Mouse (Mus musculus): ENCODE results near the gene Vmn1r55. TPM values are rescaled to one million over a fixed set of nuclear protein-coding genes. Genes with fewer than 3 reads are reported as not detected.
"Not testable (repeated sequence)": the region's sequence is repeated elsewhere in the genome, so short reads cannot be mapped to it uniquely, and the experiment has no call there.

Gene Vmn1r55
- polyA plus RNA-seq, 1 experiment: 0.04 TPM

- H3K4me1 ChIP-seq (ENCODE audit: control insufficient read depth, insufficient read depth, low read length): peaks cover 2% of the 10 kb centered on the region; the same call in 1 of the 2 replicates
- H3K27ac ChIP-seq (ENCODE audit: insufficient read depth, low read length): no peak overlapping the region
- H3K4me3 ChIP-seq (ENCODE audit: insufficient read depth, low read length): no peak overlapping the region
- TF ChIP-seq POLR2A (IDR thresholded peaks at IDR 0.05; ENCODE audit: low read depth, low read length) (no peak), CTCF (IDR thresholded peaks at IDR 0.05; ENCODE audit: borderline replicate concordance, insufficient read depth, low read length) (no peak)
These were observed 66.0 kb downstream of the Vmn1r55 start for GRCm38 (mm10) chr7:5083325-5084105.

- Histone ChIP-seq H3K4me1 (ENCODE audit: control insufficient read depth, insufficient read depth, low read length) (peaks cover 2% of the 10 kb centered on the region; the same call in 1 of the 2 replicates), H3K27ac (ENCODE audit: insufficient read depth, low read length) (no peak overlapping the region), H3K4me3 (ENCODE audit: insufficient read depth, low read length) (peak overlapping the region; percentile 47; the same call in 1 of the 2 replicates)
- TF ChIP-seq CTCF (IDR thresholded peaks at IDR 0.05; ENCODE audit: borderline replicate concordance, insufficient read depth, low read length) (no peak), POLR2A (IDR thresholded peaks at IDR 0.05; ENCODE audit: low read depth, low read length) (no peak)
These were observed 67.5 kb downstream of the Vmn1r55 start for GRCm38 (mm10) chr7:5081939-5082338.

- H3K4me3 ChIP-seq (ENCODE audit: insufficient read depth, low read length): peak overlapping the region; percentile 47
- TF ChIP-seq CTCF (IDR thresholded peaks at IDR 0.05; ENCODE audit: borderline replicate concordance, insufficient read depth, low read length) (no peak), POLR2A (IDR thresholded peaks at IDR 0.05; ENCODE audit: low read depth, low read length) (no peak)
- no peak overlapping the region for H3K27ac ChIP-seq (ENCODE audit: insufficient read depth, low read length)
- H3K4me1 ChIP-seq (ENCODE audit: control insufficient read depth, insufficient read depth, low read length): peaks cover 2% of the 10 kb centered on the region; the same call in 1 of the 2 replicates
These were observed 68.2 kb downstream of the Vmn1r55 start for GRCm38 (mm10) chr7:5081241-5081640.

- H3K4me3 ChIP-seq (ENCODE audit: insufficient read depth, low read length): peak overlapping the region; percentile 88
- TF ChIP-seq POLR2A (IDR thresholded peaks at IDR 0.05; ENCODE audit: low read depth, low read length): no peak
- TF ChIP-seq CTCF (IDR thresholded peaks at IDR 0.05; ENCODE audit: borderline replicate concordance, insufficient read depth, low read length): no peak
- peak overlapping the region; percentile 67 for H3K27ac ChIP-seq (ENCODE audit: insufficient read depth, low read length)
- H3K4me1 ChIP-seq (ENCODE audit: control insufficient read depth, insufficient read depth, low read length): peaks cover 2% of the 10 kb centered on the region; the same call in 1 of the 2 replicates
These were observed 68.7 kb downstream of the Vmn1r55 start for GRCm38 (mm10) chr7:5080815-5081214.

GRCm38 (mm10) chr7:5080010-5080751, 69.3 kb downstream of the Vmn1r55 start, which contains the start of gene Epn1:
Gene Epn1, plus strand, starts transcription at chr7:5080235.
- TF ChIP-seq POLR2A (IDR thresholded peaks at IDR 0.05; ENCODE audit: low read depth, low read length) (peak; percentile 56), CTCF (IDR thresholded peaks at IDR 0.05; ENCODE audit: borderline replicate concordance, insufficient read depth, low read length) (no peak)
- H3K4me3 ChIP-seq (ENCODE audit: insufficient read depth, low read length): peak within 1 kb of the TSS; percentile 88

GRCm38 (mm10) chr7:5079365-5080009, 70.0 kb downstream of the Vmn1r55 start:
- H3K4me1 ChIP-seq (ENCODE audit: control insufficient read depth, insufficient read depth, low read length): not testable (repeated sequence)
- Histone ChIP-seq H3K27ac (ENCODE audit: insufficient read depth, low read length) (peak overlapping the region; percentile 48), H3K4me3 (ENCODE audit: insufficient read depth, low read length) (peak overlapping the region; percentile 5; the same call in 1 of the 2 replicates)

More at GRCm38 (mm10) chr7:5080010-5080751, 69.3 kb downstream of the Vmn1r55 start, which contains the start of gene Epn1:
- Histone ChIP-seq H3K4me1 (ENCODE audit: control insufficient read depth, insufficient read depth, low read length) (peaks cover 2% of the 10 kb centered on the region; the same call in 1 of the 2 replicates), H3K27ac (ENCODE audit: insufficient read depth, low read length) (peak within 1 kb of the TSS; percentile 67)

Other genes with a start within 250 kb of the Vmn1r55 start
- gene Gm36210, start 243.2 kb downstream of the Vmn1r55 start, polyA plus RNA-seq (2011; ENCODE audit: insufficient read length, low read depth, missing spikeins): not detected in 2 replicates
- 5.2 and 6.3 TPM in 2 replicates for gene Zfp628, start 234.5 kb downstream of the Vmn1r55 start, polyA plus RNA-seq (2011; ENCODE audit: insufficient read length, low read depth, missing spikeins)
- 4.7 and 5.5 TPM in 2 replicates for gene Nat14, start 227.6 kb downstream of the Vmn1r55 start, polyA plus RNA-seq (2011; ENCODE audit: insufficient read length, low read depth, missing spikeins)
- gene Ssc5d, start 223.9 kb downstream of the Vmn1r55 start, polyA plus RNA-seq (2011; ENCODE audit: insufficient read length, low read depth, missing spikeins): 24.1 and 29.8 TPM in 2 replicates
- not detected in 2 replicates for gene Sbk2, start 185.3 kb downstream of the Vmn1r55 start, polyA plus RNA-seq (2011; ENCODE audit: insufficient read length, low read depth, missing spikeins)
- gene Sbk3, start 178.5 kb downstream of the Vmn1r55 start, polyA plus RNA-seq (2011; ENCODE audit: insufficient read length, low read depth, missing spikeins): not detected in 2 replicates
- 11.0 and 15.6 TPM in 2 replicates for gene Zfp579, start 153.5 kb downstream of the Vmn1r55 start, polyA plus RNA-seq (2011; ENCODE audit: insufficient read length, low read depth, missing spikeins)
- gene Zfp524, start 135.3 kb downstream of the Vmn1r55 start, polyA plus RNA-seq (2011; ENCODE audit: insufficient read length, low read depth, missing spikeins): 8.7 and 10.5 TPM in 2 replicates
- 23.6 and 27.5 TPM in 2 replicates for gene Fiz1, start 135.0 kb downstream of the Vmn1r55 start, polyA plus RNA-seq (2011; ENCODE audit: insufficient read length, low read depth, missing spikeins)
- not detected in 2 replicates for gene Gm44973, start 134.2 kb downstream of the Vmn1r55 start, polyA plus RNA-seq (2011; ENCODE audit: insufficient read length, low read depth, missing spikeins)
- gene Zfp865, start 129.3 kb downstream of the Vmn1r55 start, polyA plus RNA-seq (2011; ENCODE audit: insufficient read length, low read depth, missing spikeins): 23.4 and 29.4 TPM in 2 replicates
- gene Ccdc106, start 129.1 kb downstream of the Vmn1r55 start, polyA plus RNA-seq (2011; ENCODE audit: insufficient read length, low read depth, missing spikeins): 1.7 and 3.8 TPM in 2 replicates
- 1.5 and 1.8 TPM in 2 replicates for gene 4632433K11Rik, start 115.6 kb downstream of the Vmn1r55 start, polyA plus RNA-seq (2011; ENCODE audit: insufficient read length, low read depth, missing spikeins)
- gene Zfp784, start 111.2 kb downstream of the Vmn1r55 start, polyA plus RNA-seq (2011; ENCODE audit: insufficient read length, low read depth, missing spikeins): 1.4 and 2.2 TPM in 2 replicates
- 11.8 and 18.1 TPM in 2 replicates for gene Zfp580, start 98.1 kb downstream of the Vmn1r55 start, polyA plus RNA-seq (2011; ENCODE audit: insufficient read length, low read depth, missing spikeins)
- gene U2af2, start 87.5 kb downstream of the Vmn1r55 start, polyA plus RNA-seq (2011; ENCODE audit: insufficient read length, low read depth, missing spikeins): 193 and 210 TPM in 2 replicates
- 66.2 and 69.3 TPM in 2 replicates for gene Epn1, start 69.4 kb downstream of the Vmn1r55 start, polyA plus RNA-seq (2011; ENCODE audit: insufficient read length, low read depth, missing spikeins)
- gene Rfpl4, start 32.7 kb downstream of the Vmn1r55 start, polyA plus RNA-seq (2011; ENCODE audit: insufficient read length, low read depth, missing spikeins): not detected in 2 replicates
- gene Rasl2-9, start 23.7 kb downstream of the Vmn1r55 start, polyA plus RNA-seq (2011; ENCODE audit: insufficient read length, low read depth, missing spikeins): 0.57 TPM in 1 of 2 replicates, not detected in the other
- not detected in 2 replicates for gene Vmn1r56, start 47.1 kb upstream of the Vmn1r55 start, polyA plus RNA-seq (2011; ENCODE audit: insufficient read length, low read depth, missing spikeins)
- not detected in 2 replicates for gene Vmn1r57, start 68.8 kb upstream of the Vmn1r55 start, polyA plus RNA-seq (2011; ENCODE audit: insufficient read length, low read depth, missing spikeins)
- not detected in 2 replicates for gene Gm5065, start 200.9 kb upstream of the Vmn1r55 start, polyA plus RNA-seq (2011; ENCODE audit: insufficient read length, low read depth, missing spikeins)
- not detected in 2 replicates for gene Nlrp2, start 201.4 kb upstream of the Vmn1r55 start, polyA plus RNA-seq (2011; ENCODE audit: insufficient read length, low read depth, missing spikeins)

Data from embryonic fibroblast, embryonic 13.5 days (primary cell).